Mouse (Mus musculus): Measurements from ENCODE around the gene Tmed8.

DNA sequence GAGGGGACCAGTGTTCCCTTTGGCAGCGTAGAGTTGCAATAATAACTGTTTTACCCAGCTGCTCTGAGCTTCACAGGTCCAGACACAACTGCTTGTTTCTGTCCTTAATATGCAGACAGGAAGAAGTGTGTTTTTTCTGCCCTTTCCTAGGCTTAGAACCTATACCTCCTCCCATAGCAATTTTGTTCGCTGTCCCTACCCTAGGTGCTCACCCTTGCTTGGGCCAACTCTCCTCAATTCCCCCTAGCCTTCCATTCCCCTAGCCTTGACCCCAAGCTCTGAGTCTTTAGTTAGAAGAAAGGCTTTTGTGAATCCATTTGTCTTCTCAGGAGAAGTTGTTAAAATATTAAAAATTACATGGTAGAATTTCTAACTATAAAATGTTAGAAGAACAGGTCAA lies 61.5 kb downstream of the Tmed8 start:
- TF ChIP-seq CTCF (IDR thresholded peaks at IDR 0.05; ENCODE audit: low read depth, low read length) (no peak), TAL1 (conservative IDR thresholded peaks at IDR 0.05; ENCODE audit: low read depth, low read length) (no peak), GATA1 (IDR thresholded peaks at IDR 0.05; ENCODE audit: borderline replicate concordance, low read length) (no peak)

All from G1E (cell line).